Mouse (Mus musculus): ENCODE measurements around the gene Crybg2. TPM values are rescaled to one million over a fixed set of nuclear protein-coding genes. Genes with fewer than 3 reads are reported as not detected.

The Crybg2 gene
- polyA plus RNA-seq, 1 experiment from 2014 or later, result 1.1 TPM

Other genes starting within 250 kb of the Crybg2 start
- 19.0 and 19.2 TPM in 2 replicates for gene Rps6ka1, start 173.0 kb upstream of the Crybg2 start, polyA plus RNA-seq (2015; fragmentation: Nextera tagmentation; extraction: Ambion mirVana)
- gene Hmgn2, start 92.2 kb upstream of the Crybg2 start, polyA plus RNA-seq (2015; fragmentation: Nextera tagmentation; extraction: Ambion mirVana), result 1,712 and 1,823 TPM in 2 replicates
- 42.0 and 44.7 TPM in 2 replicates for gene Dhdds, start 59.9 kb upstream of the Crybg2 start, polyA plus RNA-seq (2015; fragmentation: Nextera tagmentation; extraction: Ambion mirVana)
- gene Lin28a, start 42.0 kb upstream of the Crybg2 start, polyA plus RNA-seq (2015; fragmentation: Nextera tagmentation; extraction: Ambion mirVana), result 0.59 TPM in 2 replicates
- gene Zfp683, start 7.0 kb upstream of the Crybg2 start, polyA plus RNA-seq (2015; fragmentation: Nextera tagmentation; extraction: Ambion mirVana), result not detected in 2 replicates
- 2.2 and 2.7 TPM in 2 replicates for gene Cd52, start 34.3 kb downstream of the Crybg2 start, polyA plus RNA-seq (2015; fragmentation: Nextera tagmentation; extraction: Ambion mirVana)
- 9.3 and 11.4 TPM in 2 replicates for gene Ubxn11, start 41.8 kb downstream of the Crybg2 start, polyA plus RNA-seq (2015; fragmentation: Nextera tagmentation; extraction: Ambion mirVana)
- gene Sh3bgrl3, start 68.0 kb downstream of the Crybg2 start, polyA plus RNA-seq (2015; fragmentation: Nextera tagmentation; extraction: Ambion mirVana), result 319 and 332 TPM in 2 replicates
- gene Cep85, start 126.3 kb downstream of the Crybg2 start, polyA plus RNA-seq (2015; fragmentation: Nextera tagmentation; extraction: Ambion mirVana), result 19.9 and 22.4 TPM in 2 replicates
- gene Gm7534, start 142.2 kb downstream of the Crybg2 start, polyA plus RNA-seq (2015; fragmentation: Nextera tagmentation; extraction: Ambion mirVana), result not detected in 2 replicates
- gene Catsper4, start 166.6 kb downstream of the Crybg2 start, polyA plus RNA-seq (2015; fragmentation: Nextera tagmentation; extraction: Ambion mirVana), result not detected in 2 replicates
- gene Cnksr1, start 177.6 kb downstream of the Crybg2 start, polyA plus RNA-seq (2015; fragmentation: Nextera tagmentation; extraction: Ambion mirVana), result 0.15 and 0.20 TPM in 2 replicates
- gene E130218I03Rik, start 182.8 kb downstream of the Crybg2 start, polyA plus RNA-seq (2015; fragmentation: Nextera tagmentation; extraction: Ambion mirVana), result 0.17 and 0.62 TPM in 2 replicates
- 14.9 and 15.6 TPM in 2 replicates for gene Zfp593, start 184.8 kb downstream of the Crybg2 start, polyA plus RNA-seq (2015; fragmentation: Nextera tagmentation; extraction: Ambion mirVana)
- gene Gm30191, start 186.1 kb downstream of the Crybg2 start, polyA plus RNA-seq (2015; fragmentation: Nextera tagmentation; extraction: Ambion mirVana), result not detected in 2 replicates
- 6.2 and 8.1 TPM in 2 replicates for gene Grrp1, start 193.3 kb downstream of the Crybg2 start, polyA plus RNA-seq (2015; fragmentation: Nextera tagmentation; extraction: Ambion mirVana)
- gene Pdik1l, start 227.1 kb downstream of the Crybg2 start, polyA plus RNA-seq (2015; fragmentation: Nextera tagmentation; extraction: Ambion mirVana), result 42.3 and 44.0 TPM in 2 replicates

Measured in midbrain, embryonic 13.5 days (tissue).